Mouse (Mus musculus): Measurements from ENCODE around the gene Mboat2.

Mboat2 gene

GRCm38 (mm10) chr12:24898226-24898625 is 67.5 kb downstream of the Mboat2 start:
- DNase-seq (ENCODE audit: low read depth in 1 of 2, low spot score in 2 of 2): no peak

GRCm38 (mm10) chr12:24899636-24900035 is 69.0 kb downstream of the Mboat2 start:
- DNase-seq (ENCODE audit: low read depth in 1 of 2, low spot score in 2 of 2): no peak

GRCm38 (mm10) chr12:24902736-24903135 is 72.1 kb downstream of the Mboat2 start:
- no peak for DNase-seq (ENCODE audit: low read depth in 1 of 2, low spot score in 2 of 2)

- DNase-seq (ENCODE audit: low read depth in 1 of 2, low spot score in 2 of 2): no peak
Measured at GRCm38 (mm10) chr12:24907894-24908293, 77.2 kb downstream of the Mboat2 start.

GRCm38 (mm10) chr12:24909679-24910078 is 79.0 kb downstream of the Mboat2 start:
- no peak for DNase-seq (ENCODE audit: low read depth in 1 of 2, low spot score in 2 of 2)

- DNase-seq (ENCODE audit: low read depth in 1 of 2, low spot score in 2 of 2): no peak
Measured at GRCm38 (mm10) chr12:24912174-24912573, 81.5 kb downstream of the Mboat2 start.

GRCm38 (mm10) chr12:24912876-24913275 is 82.2 kb downstream of the Mboat2 start:
- DNase-seq (ENCODE audit: low read depth in 1 of 2, low spot score in 2 of 2): no peak

- DNase-seq (ENCODE audit: low read depth in 1 of 2, low spot score in 2 of 2): no peak
Measured at GRCm38 (mm10) chr12:24918575-24919262, 88.0 kb downstream of the Mboat2 start.

GRCm38 (mm10) chr12:24920861-24921260 is 90.2 kb downstream of the Mboat2 start:
- DNase-seq (ENCODE audit: low read depth in 1 of 2, low spot score in 2 of 2): no peak

- no peak for DNase-seq (ENCODE audit: low read depth in 1 of 2, low spot score in 2 of 2)
Measured at GRCm38 (mm10) chr12:24924003-24924402, 93.3 kb downstream of the Mboat2 start.

- no peak for DNase-seq (ENCODE audit: low read depth in 1 of 2, low spot score in 2 of 2)
Measured at GRCm38 (mm10) chr12:24925276-24925675, 94.6 kb downstream of the Mboat2 start.

- DNase-seq (ENCODE audit: low read depth in 1 of 2, low spot score in 2 of 2): no peak
Measured at GRCm38 (mm10) chr12:24925684-24926083, 95.0 kb downstream of the Mboat2 start.

- DNase-seq (ENCODE audit: low read depth in 1 of 2, low spot score in 2 of 2): no peak
Measured at GRCm38 (mm10) chr12:24928051-24928748, 97.5 kb downstream of the Mboat2 start.

- DNase-seq (ENCODE audit: low read depth in 1 of 2, low spot score in 2 of 2): no peak
Measured at GRCm38 (mm10) chr12:24929043-24929442, 98.4 kb downstream of the Mboat2 start.

- no peak for DNase-seq (ENCODE audit: low read depth in 1 of 2, low spot score in 2 of 2)
Measured at GRCm38 (mm10) chr12:24930760-24931159, 100.1 kb downstream of the Mboat2 start.

- DNase-seq (ENCODE audit: low read depth in 1 of 2, low spot score in 2 of 2): no peak
Measured at GRCm38 (mm10) chr12:24932120-24932519, 101.4 kb downstream of the Mboat2 start.

- no peak for DNase-seq (ENCODE audit: low read depth in 1 of 2, low spot score in 2 of 2)
Measured at GRCm38 (mm10) chr12:24933206-24933775, 102.6 kb downstream of the Mboat2 start.

- DNase-seq (ENCODE audit: low read depth in 1 of 2, low spot score in 2 of 2): no peak
Measured at GRCm38 (mm10) chr12:24933996-24934395, 103.3 kb downstream of the Mboat2 start.

- DNase-seq (ENCODE audit: low read depth in 1 of 2, low spot score in 2 of 2): no peak
Measured at GRCm38 (mm10) chr12:24936281-24936680, 105.6 kb downstream of the Mboat2 start.

- DNase-seq (ENCODE audit: low read depth in 1 of 2, low spot score in 2 of 2): no peak
Measured at GRCm38 (mm10) chr12:24939372-24939771, 108.7 kb downstream of the Mboat2 start.

GRCm38 (mm10) chr12:24942619-24943287 is 112.1 kb downstream of the Mboat2 start:
- DNase-seq (ENCODE audit: low read depth in 1 of 2, low spot score in 2 of 2): no peak

- no peak for DNase-seq (ENCODE audit: low read depth in 1 of 2, low spot score in 2 of 2)
Measured at GRCm38 (mm10) chr12:24943427-24943826, 112.7 kb downstream of the Mboat2 start.

Data from monocyte, adult 2 months (primary cell).